Mouse (Mus musculus) splenic B cell, adult 2 months (primary cell): ENCODE data around the gene Gnb1l.

Source experiments
- DNase-seq: peaks from one replicate; pipeline ENCODE4 v3.0.0-alpha.2; 2011; ENCODE audit warnings: low read depth, low spot score
- H3K27me3 ChIP-seq: 2 replicates; pipeline ENCODE4 v1.6.1; 2012; ENCODE audit warnings: mild to moderate bottlenecking, low read length, moderate library complexity, mixed read lengths; ENCODE audit not compliant: control insufficient read depth, poor library complexity, insufficient read depth, severe bottlenecking
- H3K36me3 ChIP-seq: 2 replicates; pipeline ENCODE4 v1.6.1; 2012; ENCODE audit warnings: mild to moderate bottlenecking, low read length, moderate library complexity, mixed read lengths; ENCODE audit not compliant: control insufficient read depth, poor library complexity, insufficient read depth, severe bottlenecking

Gene Gnb1l

GRCm38 (mm10) chr16:18543151-18543829 is 44.8 kb downstream of the Gnb1l start:
- H3K36me3 ChIP-seq: no peaks in the 10 kb centered on the region
- no peaks in the 10 kb centered on the region for H3K27me3 ChIP-seq
- DNase-seq: no peak

GRCm38 (mm10) chr16:18547891-18548290 is 49.4 kb downstream of the Gnb1l start:
- no peak for DNase-seq
- no peaks in the 10 kb centered on the region for H3K36me3 ChIP-seq
- no peaks in the 10 kb centered on the region for H3K27me3 ChIP-seq

GRCm38 (mm10) chr16:18551604-18552003 is 53.1 kb downstream of the Gnb1l start:
- no peak for DNase-seq
- Histone ChIP-seq H3K36me3 (no peaks in the 10 kb centered on the region; the same call in 1 of the 2 replicates), H3K27me3 (no peaks in the 10 kb centered on the region)

- no peaks in the 10 kb centered on the region; the same call in 1 of the 2 replicates for H3K36me3 ChIP-seq
- no peaks in the 10 kb centered on the region for H3K27me3 ChIP-seq
- DNase-seq: no peak
Observed at GRCm38 (mm10) chr16:18552106-18552710, 53.7 kb downstream of the Gnb1l start.

- H3K27me3 ChIP-seq: no peaks in the 10 kb centered on the region
- H3K36me3 ChIP-seq: no peaks in the 10 kb centered on the region; the same call in 1 of the 2 replicates
- no peak for DNase-seq
Observed at GRCm38 (mm10) chr16:18554721-18555120, 56.2 kb downstream of the Gnb1l start.

- no peak for DNase-seq
- Histone ChIP-seq H3K27me3 (no peaks in the 10 kb centered on the region), H3K36me3 (no peaks in the 10 kb centered on the region; the same call in 1 of the 2 replicates)
Observed at GRCm38 (mm10) chr16:18555235-18555935, 56.9 kb downstream of the Gnb1l start.

GRCm38 (mm10) chr16:18556461-18556860 is 57.9 kb downstream of the Gnb1l start:
- DNase-seq: no peak
- Histone ChIP-seq H3K27me3 (no peaks in the 10 kb centered on the region), H3K36me3 (no peaks in the 10 kb centered on the region; the same call in 1 of the 2 replicates)

GRCm38 (mm10) chr16:18564472-18564871 is 66.0 kb downstream of the Gnb1l start:
- Histone ChIP-seq H3K27me3 (no peaks in the 10 kb centered on the region), H3K36me3 (no peaks in the 10 kb centered on the region)
- DNase-seq: no peak

- no peak for DNase-seq
Observed at GRCm38 (mm10) chr16:18568599-18568998, 70.1 kb downstream of the Gnb1l start.

GRCm38 (mm10) chr16:18574196-18574595 is 75.7 kb downstream of the Gnb1l start:
- H3K36me3 ChIP-seq: no peaks in the 10 kb centered on the region
- no peak for DNase-seq
- H3K27me3 ChIP-seq: no peaks in the 10 kb centered on the region

More at GRCm38 (mm10) chr16:18568599-18568998, 70.1 kb downstream of the Gnb1l start:
- Histone ChIP-seq H3K36me3 (no peaks in the 10 kb centered on the region), H3K27me3 (no peaks in the 10 kb centered on the region)

- Histone ChIP-seq H3K36me3 (no peaks in the 10 kb centered on the region), H3K27me3 (0 out of 2 replicates have a peak, but pooled peaks cover 2% of the 10 kb centered on the region)
- no peak for DNase-seq
Observed at GRCm38 (mm10) chr16:18577071-18577470, 78.6 kb downstream of the Gnb1l start.

- DNase-seq: no peak
- H3K36me3 ChIP-seq: no peaks in the 10 kb centered on the region
- H3K27me3 ChIP-seq: 0 out of 2 replicates have a peak, but pooled peaks cover 2% of the 10 kb centered on the region
Observed at GRCm38 (mm10) chr16:18577599-18578160, 79.2 kb downstream of the Gnb1l start.

- H3K36me3 ChIP-seq: no peaks in the 10 kb centered on the region
- H3K27me3 ChIP-seq: 0 out of 2 replicates have a peak, but pooled peaks cover 2% of the 10 kb centered on the region
- no peak for DNase-seq
Observed at GRCm38 (mm10) chr16:18580389-18580788, 81.9 kb downstream of the Gnb1l start.

- H3K27me3 ChIP-seq: 0 out of 2 replicates have a peak, but pooled peaks cover 2% of the 10 kb centered on the region
- H3K36me3 ChIP-seq: no peaks in the 10 kb centered on the region
- no peak for DNase-seq
Observed at GRCm38 (mm10) chr16:18581050-18581622, 82.6 kb downstream of the Gnb1l start.
